Comparison of ENCODE assay signal across 16 mouse cellular contexts in the genomic region with DNA sequence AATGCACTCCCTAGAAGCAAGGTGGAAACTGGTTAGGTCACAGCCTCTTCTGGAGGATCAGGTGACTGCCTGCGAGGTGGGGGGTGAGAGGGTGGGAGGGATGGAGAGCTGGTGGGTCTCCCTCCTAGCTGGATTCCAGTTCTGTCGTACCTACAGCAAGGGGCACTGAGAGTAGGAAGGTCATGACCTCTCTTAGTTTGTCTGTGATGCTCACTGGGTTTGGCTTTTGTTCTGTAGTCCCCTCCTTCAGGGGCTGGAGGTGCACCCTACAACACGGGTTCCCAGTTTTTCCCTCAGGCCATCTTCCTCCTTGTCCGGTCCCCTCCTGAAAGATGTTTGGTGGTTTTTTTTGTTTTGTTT. TPM values are rescaled to one million over a fixed set of nuclear protein-coding genes. Genes with fewer than 3 reads are reported as not detected.
DNase-seq lines count a peak whose midpoint lies in the region; ATAC-seq and TF ChIP-seq lines count a peak whose summit lies in the region.
"Had no signal": no experiment of that assay in that cellular context is flagged by ENCODE, and none has a peak within 500 bp of the region (broad histone marks: within the 10 kb centered on the region; RNA-seq: fewer than 3 reads in every experiment).

No protein-coding gene starts in this region.

- TF ChIP-seq POLR2A in cortical plate, adult 2 months (IDR thresholded peaks at IDR 0.05; ENCODE audit: extremely low read depth, insufficient read depth, low read length) = no peak

- WGBS in heart, embryonic 10.5 days = 27% methylated on average over 4 of the region's 4 CpGs
- 36% methylated on average over 4 of the region's 4 CpGs for WGBS in hindbrain, postnatal 0 days

- intact Hi-C loops in left cerebral cortex, adult 2 months (cut with DNase I) = loop anchor here (2.0 to 5.0 kb wide), 5 partner anchors 43 to 274 kb away; partner anchors contain the start of gene Camkk2
- intact Hi-C loops in left cerebral cortex, postnatal 36 days (cut with DNase I) = loop anchor here (5.0 kb wide), 4 partner anchors 44 to 274 kb away; partner anchors contain the start of genes Camkk2 and Ift81

- H3K27me3 ChIP-seq in heart, embryonic 10.5 days (ENCODE audit: insufficient read depth, poor library complexity, severe bottlenecking) = no peaks in the 10 kb centered on the region
- no peaks in the 10 kb centered on the region for H3K27me3 ChIP-seq in hindbrain, postnatal 0 days (ENCODE audit: insufficient read depth, low read length)

- no peak overlapping the region for H3K4me3 ChIP-seq in heart, embryonic 10.5 days
- H3K4me3 ChIP-seq in left cerebral cortex, adult 2 months = no peak overlapping the region
- no peak overlapping the region for H3K4me3 ChIP-seq in cortical plate, adult 2 months (ENCODE audit: insufficient read depth, low read length)
- no peak overlapping the region for H3K4me3 ChIP-seq in hindbrain, postnatal 0 days (ENCODE audit: low read length)

- DNase-seq in heart, embryonic 10.5 days (ENCODE audit: low spot score) = peak; percentile 64
- DNase-seq in heart, postnatal 4 days = no peak
- DNase-seq in left cerebral cortex, adult 2 months (ENCODE audit: extremely low spot score in 1 of 2, low spot score in 2 of 2) = no peak
- DNase-seq in left cerebral cortex, adult 11 months (ENCODE audit: low spot score) = no peak
- no peak for DNase-seq in hindbrain, postnatal 0 days (ENCODE audit: low spot score)
- DNase-seq in retina, postnatal 1 day = no peak
- no peak for DNase-seq in left cerebral cortex, postnatal 36 days (ENCODE audit: low spot score in 2 of 2)
- DNase-seq: adrenal gland, adult 8-10 months; cerebellum, adult 8-10 months; embryo, embryonic 11 days; kidney, adult 18-20 months; kidney, postnatal 4 days; lung, embryonic 14.5 days; right cerebral cortex, postnatal 14 days; thymus, adult 18-20 months had no signal

- H3K9ac ChIP-seq in hindbrain, postnatal 0 days (replicated peaks; ENCODE audit: low read length) = no peak overlapping the region
- H3K9ac ChIP-seq: lung, embryonic 14.5 days had no signal

- no peak for ATAC-seq in hindbrain, postnatal 0 days

- H3K4me1 ChIP-seq in heart, embryonic 10.5 days = peaks cover 27% of the 10 kb centered on the region
- H3K4me1 ChIP-seq in cortical plate, adult 2 months (ENCODE audit: control insufficient read depth, insufficient read depth, low read length) = peaks cover 6% of the 10 kb centered on the region
- peaks cover 8% of the 10 kb centered on the region for H3K4me1 ChIP-seq in hindbrain, postnatal 0 days (ENCODE audit: insufficient read depth, low read length)

- peaks cover 15% of the 10 kb centered on the region for H3K36me3 ChIP-seq in heart, embryonic 10.5 days
- 0 out of 2 replicates have a peak, but pooled peaks cover 3% of the 10 kb centered on the region for H3K36me3 ChIP-seq in hindbrain, postnatal 0 days (ENCODE audit: insufficient read depth, low read length)

- peak overlapping the region; percentile 99 for H3K27ac ChIP-seq in heart, embryonic 10.5 days
- H3K27ac ChIP-seq in left cerebral cortex, adult 2 months = peak overlapping the region; percentile 100
- H3K27ac ChIP-seq in cortical plate, adult 2 months (ENCODE audit: insufficient read depth, low read length) = peak overlapping the region; percentile 97
- peak overlapping the region; percentile 99 for H3K27ac ChIP-seq in hindbrain, postnatal 0 days

- TF ChIP-seq CTCF in left cerebral cortex, adult 2 months (IDR thresholded peaks at IDR 0.05) = no peak
- no peak for TF ChIP-seq CTCF in cortical plate, adult 2 months (IDR thresholded peaks at IDR 0.05; ENCODE audit: extremely low read depth, insufficient read depth, low read length)
- TF ChIP-seq CTCF in hindbrain, postnatal 0 days (IDR thresholded peaks at IDR 0.05; ENCODE audit: low read depth) = no peak

- no peak overlapping the region for H3K4me2 ChIP-seq in hindbrain, postnatal 0 days (ENCODE audit: low read depth, low read length)

- H3K9me3 ChIP-seq in heart, embryonic 10.5 days = peaks cover 6% of the 10 kb centered on the region; the same call in 1 of the 2 replicates
- H3K9me3 ChIP-seq in hindbrain, postnatal 0 days (ENCODE audit: low read length) = no peaks in the 10 kb centered on the region

RNA-seq across cellular contexts. Expression of gene Atp2a2, which starts 1.7 kb away (rescaled TPM):
- polyA plus RNA-seq in heart, embryonic 10.5 days (2016; fragmentation: Nextera tagmentation; extraction: Ambion mirVana) = 205 and 235 TPM in 2 replicates
- 1,000 to 10,000 TPM; 5,023 to 5,799 TPM for total RNA-seq in heart, postnatal 4 days (2021)
- 100 to 1,000 TPM; 670 to 735 TPM for total RNA-seq in left cerebral cortex, adult 2 months (2021)
- 354 and 358 TPM in 2 replicates for polyA plus RNA-seq in cortical plate, adult 2 months (2012; rRNA removed)
- 200 and 204 TPM in 2 replicates for total RNA-seq in hindbrain, postnatal 0 days (2014; rRNA removed)
- polyA plus RNA-seq in hindbrain, postnatal 0 days (2015; fragmentation: Nextera tagmentation; extraction: Ambion mirVana) = 46.2 and 47.4 TPM in 2 replicates
- total RNA-seq in left cerebral cortex, postnatal 36 days (2021) = 100 to 1,000 TPM; 681 to 755 TPM

Comparison
In these comparisons a context has a peak if more than half of its experiments do, and no peak if none do; other contexts are left out.
1. RNA of gene Atp2a2, which starts 1.7 kb away (total RNA-seq): 5,023 to 5,799 TPM in heart, postnatal 4 days; 681 to 755 TPM in left cerebral cortex, postnatal 36 days, 670 to 735 TPM in left cerebral cortex, adult 2 months and 200 to 204 TPM in hindbrain, postnatal 0 days; every median in the first group is over 4 times any median in the second.
2. Peak in every context shown above with its lines, with median percentiles within 50 percentile points of each other: H3K27ac ChIP-seq.